Mouse (Mus musculus): Measurements from ENCODE around the gene Gm14214.
A peak's percentile ranks its signal among the peaks of the same experiment; 100 is the strongest.

The Gm14214 gene

GRCm38 (mm10) chr2:154769930-154770329 lies at the start of gene Gm14214:
Gene Gm14214 (minus strand): TSS chr2:154770030.
- no peak for DNase-seq (ENCODE audit: low spot score)

- DNase-seq (ENCODE audit: low spot score): no peak
These were observed 48.8 kb upstream of the Gm14214 start for GRCm38 (mm10) chr2:154818599-154818998.

- no peak for DNase-seq (ENCODE audit: low spot score)
These were observed 48.0 kb upstream of the Gm14214 start for GRCm38 (mm10) chr2:154817788-154818187.

GRCm38 (mm10) chr2:154817089-154817488 lies 47.3 kb upstream of the Gm14214 start:
- DNase-seq (ENCODE audit: low spot score): no peak

- no peak for DNase-seq (ENCODE audit: low spot score)
These were observed 43.6 kb upstream of the Gm14214 start for GRCm38 (mm10) chr2:154813426-154813825.

- no peak for DNase-seq (ENCODE audit: low spot score)
These were observed 41.0 kb upstream of the Gm14214 start for GRCm38 (mm10) chr2:154810821-154811220.

- no peak for DNase-seq (ENCODE audit: low spot score)
These were observed 39.4 kb upstream of the Gm14214 start for GRCm38 (mm10) chr2:154809107-154809762.

- DNase-seq (ENCODE audit: low spot score): no peak
These were observed 37.9 kb upstream of the Gm14214 start for GRCm38 (mm10) chr2:154807689-154808088.

GRCm38 (mm10) chr2:154803845-154804244 lies 34.0 kb upstream of the Gm14214 start:
- no peak for DNase-seq (ENCODE audit: low spot score)

- DNase-seq (ENCODE audit: low spot score): no peak
These were observed 33.5 kb upstream of the Gm14214 start for GRCm38 (mm10) chr2:154803372-154803771.

GRCm38 (mm10) chr2:154791661-154792642 lies 22.1 kb upstream of the Gm14214 start:
- DNase-seq (ENCODE audit: low spot score): peak; percentile 51

- DNase-seq (ENCODE audit: low spot score): peak; percentile 97
These were observed 21.0 kb upstream of the Gm14214 start, which contains the start of the genes Raly and a for GRCm38 (mm10) chr2:154790656-154791483. Gene Raly (plus strand): TSS chr2:154791096. Gene a (plus strand): TSS chr2:154791402.

- no peak for DNase-seq (ENCODE audit: low spot score)
These were observed 20.3 kb upstream of the Gm14214 start for GRCm38 (mm10) chr2:154789977-154790655.

GRCm38 (mm10) chr2:154789381-154789780 lies 19.6 kb upstream of the Gm14214 start:
- DNase-seq (ENCODE audit: low spot score): no peak

- no peak for DNase-seq (ENCODE audit: low spot score)
These were observed 16.9 kb upstream of the Gm14214 start for GRCm38 (mm10) chr2:154786776-154787175.

GRCm38 (mm10) chr2:154786187-154786586 lies 16.4 kb upstream of the Gm14214 start:
- DNase-seq (ENCODE audit: low spot score): no peak

- no peak for DNase-seq (ENCODE audit: low spot score)
These were observed 15.5 kb upstream of the Gm14214 start for GRCm38 (mm10) chr2:154785284-154785683.

- no peak for DNase-seq (ENCODE audit: low spot score)
These were observed 13.2 kb upstream of the Gm14214 start for GRCm38 (mm10) chr2:154782856-154783650.

GRCm38 (mm10) chr2:154782361-154782760 lies 12.5 kb upstream of the Gm14214 start:
- no peak for DNase-seq (ENCODE audit: low spot score)

- no peak for DNase-seq (ENCODE audit: low spot score)
These were observed 9.8 kb upstream of the Gm14214 start for GRCm38 (mm10) chr2:154779648-154780047.

GRCm38 (mm10) chr2:154776496-154776895 lies 6.7 kb upstream of the Gm14214 start:
- no peak for DNase-seq (ENCODE audit: low spot score)

All from urinary bladder, postnatal 10 days (tissue).